ENCODE assay signal across 8 mouse cellular contexts in the genomic region with DNA sequence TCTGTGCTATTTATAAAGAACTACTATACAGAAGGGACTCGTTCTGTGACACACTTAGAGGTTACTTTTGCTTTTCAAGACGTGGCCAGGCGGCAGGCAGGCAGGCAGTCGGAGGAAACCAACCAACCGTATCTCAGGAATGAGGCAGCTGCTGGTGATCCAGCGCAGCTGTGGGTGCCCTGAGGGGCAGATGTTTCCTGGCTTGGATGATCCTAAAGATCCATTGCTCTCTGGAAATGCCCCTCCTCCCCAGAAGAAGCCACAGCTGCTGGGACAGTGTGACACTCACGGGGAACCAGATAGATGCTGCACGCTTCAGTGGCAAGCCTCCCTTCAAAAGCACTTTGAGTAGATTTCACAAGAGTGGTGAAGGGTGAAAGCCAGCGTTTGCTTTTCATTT. TPM values are rescaled to one million over a fixed set of nuclear protein-coding genes. Genes with fewer than 3 reads are reported as not detected.
DNase-seq lines count a peak whose midpoint lies in the region; ATAC-seq and TF ChIP-seq lines count a peak whose summit lies in the region.

No protein-coding gene starts in this region.

- H3K4me1 ChIP-seq in forebrain, postnatal 0 days (ENCODE audit: insufficient read depth) = no peaks in the 10 kb centered on the region
- H3K4me1 ChIP-seq in forebrain, embryonic 15.5 days = no peaks in the 10 kb centered on the region
- H3K4me1 ChIP-seq in embryonic facial prominence, embryonic 10.5 days = peaks cover 26% of the 10 kb centered on the region
- H3K4me1 ChIP-seq in midbrain, postnatal 0 days (ENCODE audit: insufficient read depth, low read length) = no peaks in the 10 kb centered on the region

- no peaks in the 10 kb centered on the region for H3K27me3 ChIP-seq in forebrain, postnatal 0 days (ENCODE audit: insufficient read depth, low read length)
- no peaks in the 10 kb centered on the region for H3K27me3 ChIP-seq in forebrain, embryonic 15.5 days
- H3K27me3 ChIP-seq in embryonic facial prominence, embryonic 10.5 days (replicated peaks; ENCODE audit: low read depth, poor library complexity, severe bottlenecking) = no peaks in the 10 kb centered on the region
- no peaks in the 10 kb centered on the region for H3K27me3 ChIP-seq in midbrain, postnatal 0 days (ENCODE audit: insufficient read depth, low read length)

- no peak overlapping the region for H3K27ac ChIP-seq in forebrain, postnatal 0 days (ENCODE audit: low read depth, low read length)
- no peak overlapping the region for H3K27ac ChIP-seq in forebrain, embryonic 15.5 days (replicated peaks)
- H3K27ac ChIP-seq in embryonic facial prominence, embryonic 10.5 days (replicated peaks) = 0 out of 2 replicates have a peak overlapping the region, but pooled peaks have one; percentile 35
- H3K27ac ChIP-seq in midbrain, postnatal 0 days (ENCODE audit: low read depth, low read length) = no peak overlapping the region

- no peak overlapping the region for H3K4me2 ChIP-seq in forebrain, postnatal 0 days (ENCODE audit: low read depth)
- H3K4me2 ChIP-seq in forebrain, embryonic 15.5 days (replicated peaks) = no peak overlapping the region
- peak overlapping the region; percentile 26; the same call in 1 of the 2 replicates for H3K4me2 ChIP-seq in midbrain, postnatal 0 days (ENCODE audit: low read depth, low read length, poor library complexity, severe bottlenecking)

- peak; percentile 42 for ATAC-seq in forebrain, postnatal 0 days
- no peak for ATAC-seq in forebrain, embryonic 15.5 days (replicated peaks)
- ATAC-seq in midbrain, postnatal 0 days (ENCODE audit: low FRiP score) = 0 out of 2 replicates have a peak, but pooled peaks have one; percentile 23
- no peak for ATAC-seq in activated CD4-positive, CD25-positive, alpha-beta regulatory T cell, adult 4 months

- H3K9me3 ChIP-seq in forebrain, postnatal 0 days (ENCODE audit: low read length) = no peaks in the 10 kb centered on the region
- no peaks in the 10 kb centered on the region for H3K9me3 ChIP-seq in forebrain, embryonic 15.5 days
- H3K9me3 ChIP-seq in embryonic facial prominence, embryonic 10.5 days = no peaks in the 10 kb centered on the region
- H3K9me3 ChIP-seq in midbrain, postnatal 0 days (ENCODE audit: low read length) = no peaks in the 10 kb centered on the region

- H3K9ac ChIP-seq in forebrain, postnatal 0 days = no peak overlapping the region
- H3K9ac ChIP-seq in forebrain, embryonic 15.5 days (replicated peaks) = no peak overlapping the region
- no peak overlapping the region for H3K9ac ChIP-seq in midbrain, postnatal 0 days (replicated peaks; ENCODE audit: low read length, poor library complexity, severe bottlenecking)

- no peaks in the 10 kb centered on the region for H3K36me3 ChIP-seq in forebrain, postnatal 0 days (ENCODE audit: insufficient read depth)
- no peaks in the 10 kb centered on the region for H3K36me3 ChIP-seq in forebrain, embryonic 15.5 days
- H3K36me3 ChIP-seq in embryonic facial prominence, embryonic 10.5 days (replicated peaks) = no peaks in the 10 kb centered on the region
- H3K36me3 ChIP-seq in midbrain, postnatal 0 days (ENCODE audit: insufficient read depth, low read length) = no peaks in the 10 kb centered on the region

- H3K4me3 ChIP-seq in forebrain, postnatal 0 days (ENCODE audit: low read depth, low read length) = no peak overlapping the region
- no peak overlapping the region for H3K4me3 ChIP-seq in forebrain, embryonic 15.5 days
- peak overlapping the region; percentile 18; the same call in 1 of the 2 replicates for H3K4me3 ChIP-seq in embryonic facial prominence, embryonic 10.5 days
- no peak overlapping the region for H3K4me3 ChIP-seq in midbrain, postnatal 0 days (ENCODE audit: low read depth, low read length)

- WGBS in forebrain, postnatal 0 days = 6% methylated on average over 9 of the region's 9 CpGs
- WGBS in forebrain, embryonic 15.5 days = 12% methylated on average over 9 of the region's 9 CpGs
- WGBS in embryonic facial prominence, embryonic 10.5 days = 5% methylated on average over 9 of the region's 9 CpGs
- 8% methylated on average over 9 of the region's 9 CpGs for WGBS in midbrain, postnatal 0 days

- peak; percentile 26 for DNase-seq in forebrain, postnatal 0 days
- peak; percentile 74 for DNase-seq in embryonic facial prominence, embryonic 10.5 days (ENCODE audit: low spot score)
- DNase-seq in kidney, postnatal 36 days = peak; percentile 19 to 40
- peak; percentile 54 for DNase-seq in midbrain, postnatal 0 days (ENCODE audit: low spot score)
- no peak for DNase-seq in spleen, postnatal 10 days (ENCODE audit: low spot score in 2 of 2)
- no peak for DNase-seq in spleen, postnatal 36 days (ENCODE audit: low spot score in 2 of 2)

- no peak for TF ChIP-seq CTCF in forebrain, postnatal 0 days (IDR thresholded peaks at IDR 0.05; ENCODE audit: low read depth)
- no peak for TF ChIP-seq CTCF in midbrain, postnatal 0 days (IDR thresholded peaks at IDR 0.05)

RNA-seq across cellular contexts. Expression of gene Cass4, which starts 18.9 kb away (rescaled TPM):
- total RNA-seq in forebrain, postnatal 0 days (2014; rRNA removed) = 0.08 and 0.24 TPM in 2 replicates
- 0.12 and 0.13 TPM in 2 replicates for polyA plus RNA-seq in forebrain, postnatal 0 days (2015; fragmentation: Nextera tagmentation; extraction: Ambion mirVana)
- 0.05 and 0.09 TPM in 2 replicates for polyA plus RNA-seq in forebrain, embryonic 15.5 days (2015; fragmentation: Nextera tagmentation; extraction: Ambion mirVana)
- polyA plus RNA-seq in embryonic facial prominence, embryonic 10.5 days (2016; fragmentation: Nextera tagmentation; extraction: Ambion mirVana) = 0.14 and 0.21 TPM in 2 replicates
- 0.05 and 0.52 TPM in 2 replicates for total RNA-seq in midbrain, postnatal 0 days (2014; rRNA removed)
- 0.07 and 0.11 TPM in 2 replicates for polyA plus RNA-seq in midbrain, postnatal 0 days (2015; fragmentation: Nextera tagmentation; extraction: Ambion mirVana)
- polyA plus RNA-seq in activated CD4-positive, CD25-positive, alpha-beta regulatory T cell, adult 4 months (2017; shearing (Covaris generic)) = 1 to 10 TPM; 7.8 to 9.3 TPM

RNA-seq across cellular contexts. Expression of gene Rtf2, which starts 27.9 kb away (rescaled TPM):
- 80.0 and 84.0 TPM in 2 replicates for total RNA-seq in forebrain, postnatal 0 days (2014; rRNA removed)
- 86.1 and 99.6 TPM in 2 replicates for polyA plus RNA-seq in forebrain, postnatal 0 days (2015; fragmentation: Nextera tagmentation; extraction: Ambion mirVana)
- polyA plus RNA-seq in forebrain, embryonic 15.5 days (2015; fragmentation: Nextera tagmentation; extraction: Ambion mirVana) = 101 and 103 TPM in 2 replicates
- polyA plus RNA-seq in embryonic facial prominence, embryonic 10.5 days (2016; fragmentation: Nextera tagmentation; extraction: Ambion mirVana) = 78.7 and 80.1 TPM in 2 replicates
- 62.0 and 67.0 TPM in 2 replicates for total RNA-seq in midbrain, postnatal 0 days (2014; rRNA removed)
- 85.0 and 89.2 TPM in 2 replicates for polyA plus RNA-seq in midbrain, postnatal 0 days (2015; fragmentation: Nextera tagmentation; extraction: Ambion mirVana)
- polyA plus RNA-seq in activated CD4-positive, CD25-positive, alpha-beta regulatory T cell, adult 4 months (2017; shearing (Covaris generic)) = 100 to 1,000 TPM in 1 of 2 experiments, 10 to 100 TPM in 1; 99.4 to 120 TPM

RNA-seq across cellular contexts. Expression of gene Cstf1, which starts 42.0 kb away (rescaled TPM):
- total RNA-seq in forebrain, postnatal 0 days (2014; rRNA removed) = 30.3 and 37.6 TPM in 2 replicates
- 28.9 and 29.3 TPM in 2 replicates for polyA plus RNA-seq in forebrain, postnatal 0 days (2015; fragmentation: Nextera tagmentation; extraction: Ambion mirVana)
- polyA plus RNA-seq in forebrain, embryonic 15.5 days (2015; fragmentation: Nextera tagmentation; extraction: Ambion mirVana) = 30.8 and 35.8 TPM in 2 replicates
- polyA plus RNA-seq in embryonic facial prominence, embryonic 10.5 days (2016; fragmentation: Nextera tagmentation; extraction: Ambion mirVana) = 57.9 and 59.1 TPM in 2 replicates
- total RNA-seq in midbrain, postnatal 0 days (2014; rRNA removed) = 26.6 and 28.0 TPM in 2 replicates
- polyA plus RNA-seq in midbrain, postnatal 0 days (2015; fragmentation: Nextera tagmentation; extraction: Ambion mirVana) = 25.0 and 27.0 TPM in 2 replicates
- polyA plus RNA-seq in activated CD4-positive, CD25-positive, alpha-beta regulatory T cell, adult 4 months (2017; shearing (Covaris generic)) = 10 to 100 TPM; 32.3 to 35.7 TPM

RNA-seq across cellular contexts. Expression of gene Aurka, which starts 42.1 kb away (rescaled TPM):
- total RNA-seq in forebrain, postnatal 0 days (2014; rRNA removed) = 4.7 and 9.2 TPM in 2 replicates
- polyA plus RNA-seq in forebrain, postnatal 0 days (2015; fragmentation: Nextera tagmentation; extraction: Ambion mirVana) = 8.8 and 10.4 TPM in 2 replicates
- polyA plus RNA-seq in forebrain, embryonic 15.5 days (2015; fragmentation: Nextera tagmentation; extraction: Ambion mirVana) = 47.7 and 55.4 TPM in 2 replicates
- 220 and 229 TPM in 2 replicates for polyA plus RNA-seq in embryonic facial prominence, embryonic 10.5 days (2016; fragmentation: Nextera tagmentation; extraction: Ambion mirVana)
- 4.2 and 7.6 TPM in 2 replicates for total RNA-seq in midbrain, postnatal 0 days (2014; rRNA removed)
- polyA plus RNA-seq in midbrain, postnatal 0 days (2015; fragmentation: Nextera tagmentation; extraction: Ambion mirVana) = 5.9 and 6.2 TPM in 2 replicates
- 10 to 100 TPM; 14.6 to 18.4 TPM for polyA plus RNA-seq in activated CD4-positive, CD25-positive, alpha-beta regulatory T cell, adult 4 months (2017; shearing (Covaris generic))

RNA-seq across cellular contexts. Expression of gene Gcnt7, which starts 45.9 kb away (rescaled TPM):
- not detected in 2 replicates for total RNA-seq in forebrain, postnatal 0 days (2014; rRNA removed)
- polyA plus RNA-seq in forebrain, postnatal 0 days (2015; fragmentation: Nextera tagmentation; extraction: Ambion mirVana) = 0.38 and 0.74 TPM in 2 replicates
- polyA plus RNA-seq in forebrain, embryonic 15.5 days (2015; fragmentation: Nextera tagmentation; extraction: Ambion mirVana) = 2.1 and 2.3 TPM in 2 replicates
- polyA plus RNA-seq in embryonic facial prominence, embryonic 10.5 days (2016; fragmentation: Nextera tagmentation; extraction: Ambion mirVana) = 1.6 and 2.2 TPM in 2 replicates
- not detected in 2 replicates for total RNA-seq in midbrain, postnatal 0 days (2014; rRNA removed)
- 0.77 and 1.2 TPM in 2 replicates for polyA plus RNA-seq in midbrain, postnatal 0 days (2015; fragmentation: Nextera tagmentation; extraction: Ambion mirVana)
- 1 to 10 TPM; 4.0 to 7.4 TPM for polyA plus RNA-seq in activated CD4-positive, CD25-positive, alpha-beta regulatory T cell, adult 4 months (2017; shearing (Covaris generic))

Comparison
In these comparisons a context has a peak if more than half of its experiments do, and no peak if none do; other contexts are left out.
1. ATAC-seq: peak in forebrain, postnatal 0 days (single experiment) and midbrain, postnatal 0 days (single experiment); none in forebrain, embryonic 15.5 days (single experiment) and activated CD4-positive, CD25-positive, alpha-beta regulatory T cell, adult 4 months (single experiment).
2. DNase-seq: peak in forebrain, postnatal 0 days (single experiment), embryonic facial prominence, embryonic 10.5 days (single experiment), kidney, postnatal 36 days (2 of 2) and midbrain, postnatal 0 days (single experiment); none in spleen, postnatal 10 days (0 of 2) and spleen, postnatal 36 days (0 of 2).